Mouse (Mus musculus): ENCODE data around the gene Plekhm2.

Gene Plekhm2

GRCm38 (mm10) chr4:141663122-141663931 is 1.4 kb downstream of the Plekhm2 start:
- in situ Hi-C loops (cut with MboI, MseI) = loop anchor here in 1 of 2 experiments (25.0 kb wide), 1 partner anchor 924 kb away; no protein-coding TSS in a partner anchor

GRCm38 (mm10) chr4:141660884-141661283 is 3.8 kb downstream of the Plekhm2 start:
- in situ Hi-C loops (cut with MboI, MseI) = loop anchor here in 1 of 2 experiments (25.0 kb wide), 1 partner anchor 926 kb away; no protein-coding TSS in a partner anchor

DNA sequence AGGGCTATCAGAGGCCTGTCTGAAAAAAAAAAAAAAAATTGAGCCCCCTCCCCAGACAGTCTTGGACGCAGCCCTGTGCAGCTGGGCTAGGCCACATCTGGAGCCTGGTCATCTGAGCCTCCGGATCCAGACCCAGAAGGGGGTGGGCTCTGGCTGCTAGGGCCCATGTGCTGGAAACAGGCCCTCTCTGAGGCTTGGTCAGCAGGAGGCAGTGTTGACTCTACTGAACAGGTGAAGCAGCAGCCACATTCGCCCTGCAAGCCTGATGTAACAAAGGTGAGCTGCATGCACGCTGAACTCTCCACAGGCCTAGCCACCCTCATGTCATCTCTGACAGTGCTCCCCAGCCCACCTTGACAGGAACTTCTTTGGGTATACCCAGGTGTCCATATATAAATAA is 5.0 kb downstream of the Plekhm2 start:
- in situ Hi-C loops (cut with MboI, MseI) = loop anchor here in 1 of 2 experiments (25.0 kb wide), 1 partner anchor 928 kb away; no protein-coding TSS in a partner anchor

DNA sequence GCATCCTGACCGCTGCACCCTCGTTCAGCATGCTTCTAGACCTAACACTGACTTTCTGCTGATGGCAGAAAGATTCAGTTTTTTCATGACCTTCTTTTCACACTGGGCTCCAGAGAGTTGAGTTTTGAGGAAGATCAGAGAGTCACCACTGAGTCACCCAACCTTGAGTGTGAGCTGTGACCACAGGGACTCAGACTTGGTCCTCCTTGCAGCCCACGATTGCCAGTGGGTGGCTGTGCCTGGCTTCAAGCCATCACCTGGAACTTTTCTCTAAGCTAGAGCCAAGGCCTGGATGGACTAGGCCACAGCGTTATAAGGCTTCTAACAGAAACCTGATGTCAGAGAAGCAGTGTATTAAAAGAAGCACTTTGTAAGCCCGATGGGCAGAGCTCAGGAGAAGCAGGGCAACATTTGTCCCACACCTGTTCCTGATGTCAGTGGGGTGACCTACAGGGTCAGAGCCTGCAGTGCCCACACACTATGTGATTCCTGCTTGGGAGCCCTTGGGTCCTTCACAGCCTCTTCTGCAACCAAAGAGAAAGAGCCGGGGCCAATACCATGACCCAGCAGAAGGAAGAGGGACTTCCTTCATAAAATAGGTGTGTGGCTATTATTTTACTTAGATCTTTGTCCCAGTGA is 5.7 kb downstream of the Plekhm2 start:
- in situ Hi-C loops (cut with MboI, MseI) = loop anchor here in 1 of 2 experiments (25.0 kb wide), 1 partner anchor 928 kb away; no protein-coding TSS in a partner anchor

- in situ Hi-C loops (cut with MboI, MseI) = loop anchor here in 1 of 2 experiments (25.0 kb wide), 1 partner anchor 930 kb away; no protein-coding TSS in a partner anchor
Observed at GRCm38 (mm10) chr4:141656932-141657331, 7.8 kb downstream of the Plekhm2 start.

DNA sequence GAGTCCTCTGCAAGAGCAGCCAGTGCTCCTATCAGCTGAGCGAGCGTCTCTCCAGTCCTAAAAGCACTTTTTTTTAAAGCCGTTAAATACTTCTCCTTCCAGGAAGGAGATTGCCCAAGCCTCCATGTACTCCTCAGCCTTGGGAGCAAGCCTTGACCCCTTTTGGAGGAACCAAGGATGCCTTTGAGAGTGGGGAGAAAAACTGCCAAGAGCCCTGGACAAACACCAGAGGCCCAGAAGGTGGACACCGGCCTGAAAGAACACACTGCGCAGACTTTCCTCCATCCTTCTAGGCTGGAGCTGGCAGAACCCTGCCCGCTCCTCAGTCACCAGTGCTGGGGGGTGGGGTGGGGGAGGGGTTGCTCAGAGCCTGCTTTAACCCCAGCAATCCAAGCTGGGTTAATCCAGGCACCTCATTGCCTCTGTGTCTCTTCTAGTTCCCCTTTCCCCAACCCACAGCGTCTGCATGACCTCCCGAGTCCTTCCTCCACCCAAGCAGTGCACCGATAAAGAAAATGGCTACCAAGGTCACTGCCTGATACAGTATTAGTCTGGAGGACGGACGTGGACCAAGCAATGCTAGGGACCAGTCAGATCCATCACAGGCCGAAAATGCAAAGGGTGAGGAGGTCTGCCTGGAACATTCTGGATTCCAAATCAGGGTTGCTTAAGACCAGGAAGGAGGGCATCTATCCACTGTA is 8.6 kb downstream of the Plekhm2 start:
- in situ Hi-C loops (cut with MboI, MseI) = loop anchor here in 1 of 2 experiments (25.0 kb wide), 1 partner anchor 931 kb away; no protein-coding TSS in a partner anchor

- in situ Hi-C loops (cut with MboI, MseI) = loop anchor here in 1 of 2 experiments (25.0 kb wide), 1 partner anchor 933 kb away; no protein-coding TSS in a partner anchor
Observed at GRCm38 (mm10) chr4:141654509-141654908, 10.2 kb downstream of the Plekhm2 start.

DNA sequence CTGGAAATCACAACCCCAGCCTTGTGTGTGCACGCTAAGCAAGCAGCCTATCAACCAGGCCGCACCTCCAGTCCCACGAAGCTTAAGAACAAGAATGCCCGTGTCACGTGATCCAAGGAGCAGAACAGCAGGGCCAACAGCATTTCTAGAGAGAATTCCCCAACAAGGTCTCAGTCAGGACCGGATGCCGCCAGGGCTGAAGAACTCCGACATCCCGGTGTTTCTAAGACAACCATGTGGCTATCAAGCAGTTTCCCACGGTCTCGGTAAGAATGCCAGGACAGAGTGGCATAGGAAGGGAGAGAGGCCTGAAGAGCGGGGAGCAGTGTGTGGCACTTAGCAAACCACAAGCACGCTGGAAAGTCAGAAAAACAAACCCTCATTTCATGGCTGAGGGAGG is 10.9 kb downstream of the Plekhm2 start:
- in situ Hi-C loops (cut with MboI, MseI) = loop anchor here in 1 of 2 experiments (25.0 kb wide), 1 partner anchor 933 kb away; no protein-coding TSS in a partner anchor

GRCm38 (mm10) chr4:141653044-141653443 is 11.7 kb downstream of the Plekhm2 start:
- in situ Hi-C loops (cut with MboI, MseI) = loop anchor here in 1 of 2 experiments (25.0 kb wide), 1 partner anchor 934 kb away; no protein-coding TSS in a partner anchor

DNA sequence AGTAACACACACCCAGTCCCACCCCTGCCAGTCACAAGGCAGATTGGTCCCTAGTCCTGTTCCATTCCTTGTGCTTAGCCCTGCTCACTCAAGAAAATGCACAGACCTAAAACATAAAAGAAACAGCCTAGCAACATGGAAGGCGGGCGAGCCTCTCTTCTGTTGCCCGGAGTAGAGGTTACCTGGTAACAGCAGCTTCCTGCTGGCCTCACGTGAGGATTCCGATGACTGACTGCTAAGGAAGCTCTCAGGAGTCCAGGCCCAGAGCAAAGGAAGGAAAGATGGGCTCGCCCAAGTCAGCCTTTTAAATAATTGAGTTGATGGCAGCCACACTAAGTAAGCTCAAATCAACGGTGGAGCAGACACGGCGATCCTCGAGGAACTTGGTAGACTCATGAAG is 12.8 kb downstream of the Plekhm2 start:
- in situ Hi-C loops (cut with MboI, MseI) = loop anchor here in 1 of 2 experiments (25.0 kb wide), 1 partner anchor 935 kb away; no protein-coding TSS in a partner anchor

GRCm38 (mm10) chr4:141651286-141651685 is 13.4 kb downstream of the Plekhm2 start:
- in situ Hi-C loops (cut with MboI, MseI) = loop anchor here in 1 of 2 experiments (25.0 kb wide), 1 partner anchor 936 kb away; no protein-coding TSS in a partner anchor

DNA sequence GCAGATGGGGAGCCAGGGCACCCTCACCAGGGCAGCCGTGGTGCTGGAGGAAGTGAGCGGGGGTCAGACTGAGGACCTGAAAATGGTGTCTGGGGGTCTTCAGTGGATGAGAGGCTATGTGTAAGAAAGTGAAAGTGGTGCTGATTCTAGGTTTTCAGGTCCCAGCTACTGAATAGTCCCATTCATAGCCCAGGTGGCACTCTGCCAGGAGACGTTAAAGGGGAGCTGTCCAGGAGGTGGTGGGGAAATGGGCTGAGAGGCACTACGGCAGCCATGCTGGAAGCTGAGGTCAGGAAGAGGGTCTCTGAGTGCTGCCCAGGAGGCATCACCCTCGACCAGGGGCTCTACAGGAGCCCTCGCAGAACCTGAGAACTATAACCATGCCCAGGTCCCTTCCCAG is 15.5 kb downstream of the Plekhm2 start:
- in situ Hi-C loops (cut with MboI, MseI) = loop anchor here in 1 of 2 experiments (10.0 kb wide), 1 partner anchor 1746 kb away; the partner anchor contains the start of gene Pramel1

DNA sequence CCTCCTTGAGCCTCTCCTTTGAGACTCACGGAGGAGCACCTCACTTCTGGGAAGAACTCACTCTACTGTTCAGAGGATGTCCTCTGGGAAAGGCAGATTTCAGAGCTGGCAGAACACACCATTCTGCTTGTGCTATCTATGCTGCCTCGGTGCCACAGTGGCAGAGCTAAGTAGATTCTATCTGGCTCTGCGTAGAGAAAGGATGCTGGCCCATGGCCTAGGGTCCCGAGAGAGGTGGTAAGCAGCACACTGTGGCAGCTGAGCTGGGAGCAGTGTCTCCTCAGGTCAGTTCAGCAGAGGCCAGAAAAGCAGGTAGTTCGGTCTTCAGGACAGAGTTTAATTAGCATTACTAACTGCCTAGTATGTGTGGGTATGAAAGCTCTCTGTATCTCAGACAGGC is 16.4 kb downstream of the Plekhm2 start:
- in situ Hi-C loops (cut with MboI, MseI) = loop anchor here in 1 of 2 experiments (10.0 kb wide), 1 partner anchor 1747 kb away; the partner anchor contains the start of gene Pramel1

DNA sequence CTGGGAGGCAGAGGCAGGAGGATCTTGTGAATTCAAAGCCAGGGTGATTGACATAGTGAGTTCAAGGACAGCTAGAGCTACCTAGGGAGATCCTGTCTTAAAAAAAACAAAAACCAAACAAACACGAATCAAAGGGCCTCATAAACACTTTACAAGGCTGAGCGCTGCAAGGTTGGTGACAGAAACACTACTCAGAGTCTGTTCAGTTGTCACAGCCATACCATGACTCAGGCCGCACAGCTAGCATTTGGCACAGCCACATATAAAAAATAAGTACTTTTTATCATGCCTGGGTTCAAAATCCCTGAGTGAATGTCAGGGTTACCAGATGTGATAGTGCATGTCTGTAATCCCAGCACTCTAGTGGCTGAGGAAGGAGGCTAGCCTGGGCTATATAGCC is 17.5 kb downstream of the Plekhm2 start:
- in situ Hi-C loops (cut with MboI, MseI) = loop anchor here in 1 of 2 experiments (10.0 kb wide), 1 partner anchor 1748 kb away; the partner anchor contains the start of gene Pramel1

- in situ Hi-C loops (cut with MboI, MseI) = loop anchor here in 1 of 2 experiments (10.0 kb wide), 1 partner anchor 1749 kb away; the partner anchor contains the start of gene Pramel1
Observed at GRCm38 (mm10) chr4:141645988-141646387, 18.7 kb downstream of the Plekhm2 start.

DNA sequence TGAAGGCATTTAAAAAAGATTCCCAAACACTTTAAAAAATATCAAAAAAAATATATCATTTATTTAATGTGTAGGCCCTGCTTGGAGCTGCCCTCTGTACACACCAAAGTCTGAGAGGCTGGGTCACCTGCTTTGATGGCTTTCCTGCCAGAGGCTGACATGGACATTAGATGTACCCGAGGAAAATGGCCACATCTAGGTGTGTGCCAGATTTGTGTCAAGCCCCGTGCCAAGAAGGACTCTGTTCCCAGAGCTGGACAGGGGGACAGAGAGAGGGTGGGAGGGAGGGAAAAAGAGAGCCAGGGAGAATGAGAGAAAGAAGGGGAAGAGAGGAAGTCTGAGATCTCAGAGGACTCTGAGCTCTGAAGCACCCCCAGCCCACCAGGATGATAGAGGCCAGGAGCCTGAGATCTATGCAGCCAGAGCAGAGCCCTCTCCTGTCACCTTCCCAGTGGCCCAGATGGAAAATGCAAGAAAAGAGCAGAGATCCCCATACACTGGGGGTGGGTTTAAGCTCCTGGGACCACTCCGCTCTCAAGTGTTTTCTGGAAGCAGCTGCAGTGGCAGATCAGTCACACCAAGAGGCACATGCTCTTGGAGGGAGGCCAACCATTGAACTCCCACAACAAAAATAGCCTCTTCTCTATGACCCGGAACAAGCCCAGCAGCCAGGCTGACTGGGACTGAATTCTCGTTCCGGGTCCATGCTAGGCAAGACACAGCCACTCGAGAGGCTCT is 21.4 kb downstream of the Plekhm2 start:
- in situ Hi-C loops (cut with MboI, MseI) = loop anchor here in 1 of 2 experiments (10.0 kb wide), 1 partner anchor 1752 kb away; the partner anchor contains the start of gene Pramel1

- in situ Hi-C loops (cut with MboI, MseI) = loop anchor here in 1 of 2 experiments (10.0 kb wide), 1 partner anchor 1753 kb away; the partner anchor contains the start of gene Pramel1
Observed at GRCm38 (mm10) chr4:141641961-141642811, 22.5 kb downstream of the Plekhm2 start.

DNA sequence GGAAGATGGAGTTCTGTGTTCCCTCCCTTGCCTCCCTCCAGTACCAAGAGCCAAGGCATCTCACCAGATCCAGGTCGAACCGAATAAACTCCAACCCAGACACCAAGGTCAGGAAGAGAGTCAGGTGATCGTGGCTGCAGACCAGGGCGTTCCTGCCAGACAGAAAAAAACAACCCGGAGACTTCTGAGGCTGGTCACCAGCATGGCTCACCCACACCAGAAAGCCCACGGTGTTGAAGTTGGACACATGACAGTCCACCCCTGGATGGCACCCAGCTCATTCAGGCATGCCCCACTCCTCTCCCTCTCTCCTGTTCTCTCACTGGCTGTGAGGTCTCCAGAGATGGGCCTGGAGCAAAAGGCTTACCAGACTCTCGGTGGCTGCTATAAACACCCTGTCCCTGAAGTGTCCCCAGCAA is 23.3 kb downstream of the Plekhm2 start:
- in situ Hi-C loops (cut with MboI, MseI) = loop anchor here in 1 of 2 experiments (10.0 kb wide), 1 partner anchor 1753 kb away; the partner anchor contains the start of gene Pramel1

DNA sequence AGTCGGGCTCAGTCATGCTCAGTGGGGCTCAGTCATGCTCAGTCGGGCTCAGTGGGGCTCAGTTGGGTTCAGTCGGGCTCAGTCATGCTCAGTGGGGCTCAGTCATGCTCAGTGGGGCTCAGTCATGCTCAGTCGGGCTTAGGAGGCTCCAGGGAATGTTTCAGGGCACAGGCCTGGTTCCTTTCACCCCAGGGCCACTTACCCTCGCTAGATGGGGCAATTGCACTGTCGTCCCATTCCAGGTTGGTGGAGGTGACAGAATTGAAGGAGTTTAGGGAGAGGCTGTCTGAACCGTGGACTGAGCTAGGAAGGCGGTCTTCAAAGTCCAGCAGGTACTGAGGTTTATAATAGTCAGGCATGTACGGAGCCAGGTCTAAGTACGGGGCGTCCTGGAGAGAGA is 25.2 kb downstream of the Plekhm2 start:
- in situ Hi-C loops (cut with MboI, MseI) = no loop called here

Measured in T-helper 17 cell (primary cell).